Mouse (Mus musculus) heart, postnatal 14 days (tissue): ENCODE measurements around the gene Setd1b. TPM values are rescaled to one million over a fixed set of nuclear protein-coding genes. Genes with fewer than 3 reads are reported as not detected.

ENCODE experiments used
- DNase-seq, 2 experiments: peaks; one replicate each; pipeline ENCODE4 v3.0.0; 2021 to 2022
- intact Hi-C: fragments of 180-260 bp; cut with DNase I; formaldehyde crosslinking; loops from one replicate; pipeline ENCODE4 v1.15.1; 2025
- total RNA-seq, 2 experiments: library from RNA; stranded (reverse); gene quantifications; 2 replicates each; pipeline ENCODE4 v1.2.3; 2021

Setd1b gene
- total RNA-seq, 2 experiments from 2014 or later = 18.1 to 21.3 TPM

GRCm38 (mm10) chr5:123125638-123126406 is 16.2 kb upstream of the Setd1b start:
- intact Hi-C loops = no loop called here
- peak in 1 of 2 experiments; percentile 25 for DNase-seq

- intact Hi-C loops = no loop called here
- DNase-seq = no peak
Measured at GRCm38 (mm10) chr5:123127031-123127430, 15.0 kb upstream of the Setd1b start.

- intact Hi-C loops = no loop called here
- DNase-seq = peak; percentile 24 to 32
Measured at GRCm38 (mm10) chr5:123128426-123129169, 13.4 kb upstream of the Setd1b start.

GRCm38 (mm10) chr5:123129170-123129757 is 12.7 kb upstream of the Setd1b start:
- DNase-seq = no peak
- intact Hi-C loops = no loop called here

- no peak for DNase-seq
- intact Hi-C loops = loop anchor here (5.0 kb wide), 1 partner anchor 42 kb away; no protein-coding TSS in a partner anchor
Measured at GRCm38 (mm10) chr5:123130030-123130813, 11.8 kb upstream of the Setd1b start.

- no peak for DNase-seq
- intact Hi-C loops = loop anchor here (5.0 kb wide), 1 partner anchor 42 kb away; no protein-coding TSS in a partner anchor
Measured at GRCm38 (mm10) chr5:123130814-123131148, 11.2 kb upstream of the Setd1b start.

GRCm38 (mm10) chr5:123132308-123133071 is 9.5 kb upstream of the Setd1b start, which contains the start of gene Rhof:
Rhof (minus strand) TSS chr5:123132692.
- peak; percentile 88 to 90 for DNase-seq
- intact Hi-C loops = loop anchor here (1.0 to 5.0 kb wide), 5 partner anchors 15 to 68 kb away; no protein-coding TSS in a partner anchor

- peak; percentile 88 to 95 for DNase-seq
- intact Hi-C loops = loop anchor here (1.0 to 5.0 kb wide), 3 partner anchors 16 to 39 kb away; no protein-coding TSS in a partner anchor
Measured at GRCm38 (mm10) chr5:123133083-123133783, 8.8 kb upstream of the Setd1b start.

GRCm38 (mm10) chr5:123133784-123134143 is 8.2 kb upstream of the Setd1b start:
- intact Hi-C loops = loop anchor here (1.0 to 5.0 kb wide), 3 partner anchors 16 to 39 kb away; no protein-coding TSS in a partner anchor
- DNase-seq = no peak

GRCm38 (mm10) chr5:123134186-123134874 is 7.7 kb upstream of the Setd1b start:
- DNase-seq = peak; percentile 80 to 87
- intact Hi-C loops = loop anchor here (5.0 kb wide), 1 partner anchor 38 kb away; no protein-coding TSS in a partner anchor

GRCm38 (mm10) chr5:123134875-123135382 is 7.1 kb upstream of the Setd1b start:
- no peak for DNase-seq
- intact Hi-C loops = loop anchor here (5.0 kb wide), 1 partner anchor 37 kb away; no protein-coding TSS in a partner anchor

- peak; percentile 90 to 93 for DNase-seq
- intact Hi-C loops = no loop called here
Measured at GRCm38 (mm10) chr5:123135471-123136360, 6.3 kb upstream of the Setd1b start.

GRCm38 (mm10) chr5:123136361-123137043 is 5.5 kb upstream of the Setd1b start:
- intact Hi-C loops = no loop called here
- DNase-seq = peak; percentile 94

- peak; percentile 88 to 89 for DNase-seq
- intact Hi-C loops = no loop called here
Measured at GRCm38 (mm10) chr5:123137044-123137909, 4.7 kb upstream of the Setd1b start.

- intact Hi-C loops = no loop called here
- DNase-seq = no peak
Measured at GRCm38 (mm10) chr5:123137910-123138229, 4.1 kb upstream of the Setd1b start.
